Mouse (Mus musculus) stomach, postnatal 0 days (tissue): ENCODE measurements around the gene Tceal8.

Experiments
- CTCF ChIP-seq: IDR thresholded peaks from 2 replicates; pipeline ENCODE4 v1.5.1; 2016; ENCODE audit warnings: antibody characterized with exemption, low read depth, mild to moderate bottlenecking, moderate library complexity
- EP300 ChIP-seq: optimal IDR thresholded peaks from 2 replicates; pipeline ENCODE3; 2016; ENCODE audit warnings: antibody characterized with exemption

DNA sequence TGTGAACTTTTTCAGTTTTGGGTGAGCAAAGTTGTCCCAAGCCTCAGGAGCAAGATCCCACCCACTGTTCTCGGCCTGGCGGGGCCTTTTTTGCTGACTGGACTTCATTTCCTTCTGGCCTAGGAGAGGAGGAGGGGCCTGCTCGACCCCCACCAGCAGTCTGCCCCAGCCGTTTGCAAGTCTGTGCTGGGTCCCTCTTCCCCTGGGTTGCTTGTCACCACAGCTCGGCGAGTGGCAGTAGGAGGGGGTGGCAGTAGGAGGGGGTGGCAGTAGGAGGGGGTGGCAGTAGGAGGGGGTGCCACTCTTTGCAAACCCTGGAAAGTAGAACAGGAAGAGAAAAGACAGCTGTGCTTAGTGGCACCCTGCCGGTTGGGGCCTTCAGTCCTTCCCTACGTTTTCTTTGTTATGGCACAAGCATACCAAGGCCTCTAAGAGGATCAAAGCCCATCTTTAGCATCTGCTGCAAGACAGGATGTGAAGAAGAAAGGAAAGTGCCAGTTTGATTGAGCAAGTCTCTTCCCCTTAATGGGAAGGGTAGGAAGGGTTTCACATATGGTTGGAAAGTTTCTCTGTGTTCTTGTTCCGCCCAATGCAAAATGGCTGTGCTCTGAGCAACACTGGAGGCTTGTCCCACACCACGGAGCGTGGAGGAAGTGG, 8.9 kb upstream of the Tceal8 start:
- no peak for TF ChIP-seq EP300
- no peak for TF ChIP-seq CTCF
